Comparison of ENCODE assay signal across 9 mouse cellular contexts in the genomic region with DNA sequence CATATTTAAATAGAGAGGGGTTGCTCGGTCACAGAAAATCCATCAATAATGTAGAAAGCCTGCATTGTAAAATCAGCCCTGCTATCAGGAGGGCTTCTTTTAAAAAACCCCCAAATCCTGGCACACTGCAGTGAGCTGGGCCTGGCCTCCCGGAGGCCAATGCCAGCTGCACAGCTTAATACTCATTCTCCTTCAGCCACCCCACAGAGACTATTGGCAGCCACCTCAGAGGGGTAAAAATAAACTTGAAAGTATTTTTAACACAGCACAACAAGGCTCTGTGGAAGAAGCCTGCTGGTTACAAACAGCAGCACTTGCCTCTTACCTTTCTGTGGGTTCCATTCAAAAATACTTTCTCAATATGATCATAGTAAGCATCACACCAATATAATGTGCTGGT.
DNase-seq lines count a peak whose midpoint lies in the region; ATAC-seq and TF ChIP-seq lines count a peak whose summit lies in the region.
"Had no signal": no experiment of that assay in that cellular context is flagged by ENCODE, and none has a peak within 500 bp of the region (broad histone marks: within the 10 kb centered on the region; RNA-seq: fewer than 3 reads in every experiment).

No protein-coding gene starts in this region.

- H3K9me3 ChIP-seq in heart, embryonic 10.5 days = no peaks in the 10 kb centered on the region
- no peaks in the 10 kb centered on the region for H3K9me3 ChIP-seq in forebrain, embryonic 15.5 days
- H3K9me3 ChIP-seq in intestine, embryonic 16.5 days (ENCODE audit: control insufficient read depth, low read length) = no peaks in the 10 kb centered on the region

- H3K4me3 ChIP-seq in heart, embryonic 10.5 days = no peak overlapping the region
- H3K4me3 ChIP-seq in forebrain, embryonic 15.5 days = no peak overlapping the region
- no peak overlapping the region; the same call in 1 of the 2 replicates for H3K4me3 ChIP-seq in layer of hippocampus, adult 2 months
- no peak overlapping the region for H3K4me3 ChIP-seq in intestine, embryonic 16.5 days (ENCODE audit: low read length)

- H3K4me2 ChIP-seq in forebrain, embryonic 15.5 days (replicated peaks) = no peak overlapping the region
- no peak overlapping the region for H3K4me2 ChIP-seq in intestine, embryonic 16.5 days (ENCODE audit: low read depth, low read length)

- H3K27ac ChIP-seq in heart, embryonic 10.5 days = no peak overlapping the region
- peak overlapping the region; percentile 44; the same call in 1 of the 2 replicates for H3K27ac ChIP-seq in forebrain, embryonic 15.5 days (replicated peaks)
- H3K27ac ChIP-seq in layer of hippocampus, adult 2 months = peak overlapping the region; percentile 79
- no peak overlapping the region for H3K27ac ChIP-seq in intestine, embryonic 16.5 days (ENCODE audit: low read length)

- no peak overlapping the region for H3K9ac ChIP-seq in forebrain, embryonic 15.5 days (replicated peaks)
- H3K9ac ChIP-seq in intestine, embryonic 16.5 days (ENCODE audit: low read depth, low read length) = no peak overlapping the region

- TF ChIP-seq CTCF in layer of hippocampus, adult 2 months (conservative IDR thresholded peaks at IDR 0.05) = peak; percentile 55

- WGBS in heart, embryonic 10.5 days = 51% methylated on average over 2 of the region's 2 CpGs
- WGBS in forebrain, embryonic 15.5 days = 5% methylated on average over 2 of the region's 2 CpGs
- 64% methylated on average over 2 of the region's 2 CpGs for WGBS in intestine, embryonic 16.5 days

- ATAC-seq in forebrain, embryonic 15.5 days (replicated peaks) = peak; percentile 87
- no peak for ATAC-seq in monocyte, adult 5-6 weeks (replicated peaks; ENCODE audit: insufficient number of reproducible peaks, low FRiP score, low TSS enrichment, poor library complexity, severe bottlenecking)
- ATAC-seq in intestine, embryonic 16.5 days = no peak

- peak; percentile 51 to 61 for DNase-seq in heart, adult 18-20 months
- no peak for DNase-seq in heart, embryonic 10.5 days (ENCODE audit: low spot score)
- peak; percentile 45 to 49 for DNase-seq in layer of hippocampus, adult 2 months (ENCODE audit: low spot score in 2 of 2)
- DNase-seq in right cerebral cortex, adult 2 months (ENCODE audit: low spot score in 2 of 2) = peak; percentile 39 to 47
- DNase-seq in kidney, postnatal 36 days = no peak
- DNase-seq: adrenal gland, postnatal 14 days had no signal

- H3K27me3 ChIP-seq in heart, embryonic 10.5 days (ENCODE audit: insufficient read depth, poor library complexity, severe bottlenecking) = no peaks in the 10 kb centered on the region
- no peaks in the 10 kb centered on the region for H3K27me3 ChIP-seq in forebrain, embryonic 15.5 days
- no peaks in the 10 kb centered on the region for H3K27me3 ChIP-seq in intestine, embryonic 16.5 days (replicated peaks; ENCODE audit: control insufficient read depth, insufficient read depth, low read length)

- no peaks in the 10 kb centered on the region for H3K4me1 ChIP-seq in heart, embryonic 10.5 days
- peaks cover 28% of the 10 kb centered on the region for H3K4me1 ChIP-seq in forebrain, embryonic 15.5 days
- H3K4me1 ChIP-seq in intestine, embryonic 16.5 days (ENCODE audit: control insufficient read depth, insufficient read depth, low read length) = no peaks in the 10 kb centered on the region

- H3K36me3 ChIP-seq in heart, embryonic 10.5 days = no peaks in the 10 kb centered on the region
- no peaks in the 10 kb centered on the region for H3K36me3 ChIP-seq in forebrain, embryonic 15.5 days
- H3K36me3 ChIP-seq in intestine, embryonic 16.5 days (ENCODE audit: control insufficient read depth, insufficient read depth, low read length) = no peaks in the 10 kb centered on the region

Comparison
In these comparisons a context has a peak if more than half of its experiments do, and no peak if none do; other contexts are left out.
1. DNase-seq: peak in heart, adult 18-20 months (2 of 2), layer of hippocampus, adult 2 months (2 of 2) and right cerebral cortex, adult 2 months (2 of 2); none in heart, embryonic 10.5 days (single experiment) and kidney, postnatal 36 days (0 of 2).
2. H3K27ac ChIP-seq: peak in forebrain, embryonic 15.5 days (single experiment) and layer of hippocampus, adult 2 months (single experiment); none in heart, embryonic 10.5 days (single experiment) and intestine, embryonic 16.5 days (single experiment).